Mouse (Mus musculus): ENCODE measurements around the gene Slc35d1. TPM values are rescaled to one million over a fixed set of nuclear protein-coding genes. Genes with fewer than 3 reads are reported as not detected.

Slc35d1 gene
- polyA plus RNA-seq (2016; fragmentation: Nextera tagmentation; extraction: Ambion mirVana): 10.0 and 10.6 TPM in 2 replicates

GRCm38 (mm10) chr4:103214925-103215820 is at the start of gene Slc35d1:
TSS of gene Slc35d1 (minus strand) at chr4:103215164.
- Histone ChIP-seq H3K4me3 (peak within 1 kb of the TSS; percentile 86), H3K36me3 (peaks cover 7% of the 10 kb centered on the region; the same call in 1 of the 2 replicates), H3K27me3 (replicated peaks) (no peaks in the 10 kb centered on the region), H3K4me1 (peaks cover 14% of the 10 kb centered on the region), H3K9me3 (no peaks in the 10 kb centered on the region), H3K4me2 (replicated peaks) (peak within 1 kb of the TSS; percentile 71), H3K27ac (peak within 1 kb of the TSS; percentile 97), H3K9ac (peak within 1 kb of the TSS; percentile 93)
- peak; percentile 96 for ATAC-seq (ENCODE audit: low FRiP score, low read depth)
- 3% methylated on average over 68 of the region's 70 CpGs for WGBS

DNA sequence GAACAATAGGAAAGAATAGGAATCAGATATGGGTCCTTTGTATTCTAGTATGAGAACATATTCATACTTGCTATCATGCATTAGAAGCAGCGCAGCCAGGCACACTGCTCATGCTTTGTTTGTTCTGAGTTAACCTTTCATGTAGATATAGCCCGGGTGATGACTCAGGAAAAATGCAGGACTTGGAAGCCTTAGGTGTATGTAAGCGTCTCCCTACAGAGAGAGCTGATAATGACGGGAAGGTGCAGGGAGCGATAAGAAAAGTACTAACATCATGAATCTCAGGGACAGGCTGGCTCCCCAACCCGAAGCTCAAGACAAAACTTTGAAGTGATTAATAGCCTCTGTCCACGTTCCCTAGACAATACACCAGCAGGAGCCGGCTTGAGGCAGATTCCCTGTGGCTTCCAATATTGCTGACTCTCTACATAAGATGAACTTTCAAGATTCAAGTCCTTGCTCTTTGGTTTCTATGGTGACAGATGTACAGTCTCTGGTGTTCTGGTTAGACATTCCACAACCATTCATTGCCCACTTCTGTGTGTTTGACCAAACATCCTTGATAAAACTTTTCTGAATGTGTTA is 48.9 kb upstream of the Slc35d1 start:
- no peaks in the 10 kb centered on the region for H3K9me3 ChIP-seq
- ATAC-seq (ENCODE audit: low FRiP score, low read depth): 0 out of 2 replicates have a peak, but pooled peaks have one; percentile 25
- no peak overlapping the region for H3K9ac ChIP-seq
- H3K27ac ChIP-seq: no peak overlapping the region
- no peaks in the 10 kb centered on the region for H3K36me3 ChIP-seq
- no peak overlapping the region for H3K4me2 ChIP-seq (replicated peaks)
- WGBS: 21% methylated on average over 8 of the region's 8 CpGs
- no peak overlapping the region for H3K4me3 ChIP-seq
- no peaks in the 10 kb centered on the region for H3K27me3 ChIP-seq (replicated peaks)
- no peaks in the 10 kb centered on the region; the same call in 1 of the 2 replicates for H3K4me1 ChIP-seq

DNA sequence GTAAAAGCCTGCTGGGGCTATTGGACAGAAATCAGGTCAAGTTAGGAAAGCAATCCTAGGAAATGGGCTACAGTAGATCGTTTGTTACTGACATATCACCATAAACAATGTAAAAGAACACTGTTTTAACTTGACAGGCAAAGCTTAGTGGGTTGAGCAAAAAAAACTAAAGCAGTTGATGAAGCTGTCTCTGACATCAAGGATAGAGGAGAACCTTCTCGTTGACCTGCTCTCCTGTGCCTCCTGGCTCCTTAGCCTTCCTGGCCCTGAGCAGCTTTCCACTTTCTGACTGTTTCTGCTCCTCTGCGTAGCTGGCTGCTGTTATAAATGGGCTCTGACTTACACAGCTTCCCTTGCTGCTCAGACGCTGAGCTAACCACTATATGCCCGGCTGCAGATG is 48.4 kb upstream of the Slc35d1 start:
- H3K9me3 ChIP-seq: no peaks in the 10 kb centered on the region
- H3K27ac ChIP-seq: no peak overlapping the region
- H3K4me2 ChIP-seq (replicated peaks): no peak overlapping the region
- WGBS: 48% methylated on average over 5 of the region's 5 CpGs
- no peaks in the 10 kb centered on the region for H3K27me3 ChIP-seq (replicated peaks)
- H3K36me3 ChIP-seq: no peaks in the 10 kb centered on the region
- H3K4me1 ChIP-seq: no peaks in the 10 kb centered on the region; the same call in 1 of the 2 replicates
- no peak for ATAC-seq (ENCODE audit: low FRiP score, low read depth)
- H3K4me3 ChIP-seq: no peak overlapping the region
- H3K9ac ChIP-seq: no peak overlapping the region

DNA sequence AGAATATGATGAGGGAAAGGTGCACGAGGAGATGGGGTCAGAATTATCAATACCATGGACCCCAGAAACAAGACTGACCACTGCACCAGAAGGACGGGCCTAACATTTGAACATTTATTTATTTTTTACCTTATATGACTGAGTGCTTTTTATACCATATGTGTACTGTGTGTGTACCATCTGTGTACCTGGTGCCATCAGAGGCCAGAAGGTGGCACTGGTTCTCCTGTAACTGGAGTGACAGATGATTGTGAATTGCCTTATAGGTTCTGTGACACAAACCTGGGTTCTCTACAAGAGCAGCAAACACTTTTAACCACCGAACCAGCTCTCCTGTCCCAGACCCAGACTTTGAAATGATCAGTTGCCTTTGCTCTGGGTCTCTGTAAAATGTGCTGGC is 43.9 kb upstream of the Slc35d1 start:
- H3K27ac ChIP-seq: no peak overlapping the region
- no peak overlapping the region for H3K4me3 ChIP-seq
- ATAC-seq (ENCODE audit: low FRiP score, low read depth): no peak
- H3K4me1 ChIP-seq: no peaks in the 10 kb centered on the region
- no peaks in the 10 kb centered on the region for H3K27me3 ChIP-seq (replicated peaks)
- H3K9ac ChIP-seq: no peak overlapping the region
- no peak overlapping the region for H3K4me2 ChIP-seq (replicated peaks)
- H3K9me3 ChIP-seq: no peaks in the 10 kb centered on the region
- 88% methylated on average over 3 of the region's 3 CpGs for WGBS
- H3K36me3 ChIP-seq: no peaks in the 10 kb centered on the region

DNA sequence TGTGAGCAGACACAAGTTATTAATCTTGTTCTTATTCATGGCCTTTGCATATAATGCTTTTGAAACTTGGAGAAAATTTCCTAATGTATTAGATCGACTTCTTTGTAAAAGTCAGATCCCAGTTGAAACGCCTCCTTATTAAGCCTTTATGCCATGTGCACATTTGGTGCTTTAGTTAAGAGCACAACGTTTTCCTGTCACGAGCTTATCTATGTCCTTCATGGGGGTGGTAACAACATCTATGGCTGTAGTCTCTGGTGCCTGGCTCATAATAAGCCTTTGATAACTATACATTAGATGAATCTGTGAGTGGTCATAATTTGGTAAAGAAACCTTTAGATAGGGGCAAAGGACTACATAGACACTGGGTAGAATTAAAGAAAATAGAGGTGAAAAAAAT is 38.9 kb upstream of the Slc35d1 start:
- H3K9ac ChIP-seq: no peak overlapping the region
- no peak for ATAC-seq (ENCODE audit: low FRiP score, low read depth)
- H3K4me1 ChIP-seq: no peaks in the 10 kb centered on the region
- 81% methylated on average over 4 of the region's 4 CpGs for WGBS
- H3K36me3 ChIP-seq: no peaks in the 10 kb centered on the region
- H3K4me2 ChIP-seq (replicated peaks): no peak overlapping the region
- H3K27me3 ChIP-seq (replicated peaks): no peaks in the 10 kb centered on the region
- H3K9me3 ChIP-seq: no peaks in the 10 kb centered on the region
- H3K4me3 ChIP-seq: no peak overlapping the region
- no peak overlapping the region for H3K27ac ChIP-seq

DNA sequence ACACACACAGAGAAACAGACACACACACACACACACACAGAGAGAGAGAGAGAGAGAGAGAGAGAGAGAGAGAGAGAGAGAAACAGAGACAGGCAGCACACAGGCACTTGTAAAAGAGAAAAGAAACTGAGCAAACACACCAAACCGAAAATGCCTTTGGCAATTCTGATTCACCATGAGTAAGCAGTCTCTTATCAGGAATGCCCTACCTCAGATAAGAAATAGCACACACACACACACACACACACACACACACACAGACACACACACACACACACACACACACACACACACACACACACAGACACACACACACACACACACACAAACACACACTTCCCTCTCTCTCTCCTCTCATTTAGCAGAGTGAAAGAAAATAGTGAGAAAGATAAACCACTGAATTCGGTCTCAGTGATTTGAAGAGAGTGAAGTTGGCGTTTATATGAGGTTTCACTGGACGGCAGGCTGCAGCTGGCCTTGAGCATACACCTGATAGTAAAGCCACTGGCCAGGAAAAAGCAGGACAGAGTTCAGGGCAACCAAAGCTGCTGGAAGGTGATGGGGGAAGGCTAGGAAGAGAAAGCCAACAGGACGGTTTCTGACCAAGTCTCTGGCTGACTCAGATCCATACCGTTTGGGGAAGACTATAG is 34.6 kb upstream of the Slc35d1 start:
- no peaks in the 10 kb centered on the region for H3K27me3 ChIP-seq (replicated peaks)
- H3K4me1 ChIP-seq: no peaks in the 10 kb centered on the region
- H3K4me3 ChIP-seq: no peak overlapping the region
- no peak overlapping the region for H3K9ac ChIP-seq
- no peak overlapping the region for H3K4me2 ChIP-seq (replicated peaks)
- H3K9me3 ChIP-seq: no peaks in the 10 kb centered on the region
- H3K27ac ChIP-seq: no peak overlapping the region
- H3K36me3 ChIP-seq: no peaks in the 10 kb centered on the region
- WGBS: 73% methylated on average over 6 of the region's 6 CpGs
- no peak for ATAC-seq (ENCODE audit: low FRiP score, low read depth)

- Histone ChIP-seq H3K9me3 (no peaks in the 10 kb centered on the region), H3K9ac (no peak overlapping the region), H3K4me3 (no peak overlapping the region), H3K4me1 (no peaks in the 10 kb centered on the region), H3K27me3 (replicated peaks) (no peaks in the 10 kb centered on the region), H3K27ac (no peak overlapping the region), H3K36me3 (no peaks in the 10 kb centered on the region), H3K4me2 (replicated peaks) (no peak overlapping the region)
- ATAC-seq (ENCODE audit: low FRiP score, low read depth): no peak
- WGBS: 94% methylated on average over 2 of the region's 2 CpGs
Measured at GRCm38 (mm10) chr4:103247813-103248212, 32.8 kb upstream of the Slc35d1 start.

GRCm38 (mm10) chr4:103247249-103247648 is 32.3 kb upstream of the Slc35d1 start:
- Histone ChIP-seq H3K9ac (no peak overlapping the region), H3K4me3 (no peak overlapping the region)

DNA sequence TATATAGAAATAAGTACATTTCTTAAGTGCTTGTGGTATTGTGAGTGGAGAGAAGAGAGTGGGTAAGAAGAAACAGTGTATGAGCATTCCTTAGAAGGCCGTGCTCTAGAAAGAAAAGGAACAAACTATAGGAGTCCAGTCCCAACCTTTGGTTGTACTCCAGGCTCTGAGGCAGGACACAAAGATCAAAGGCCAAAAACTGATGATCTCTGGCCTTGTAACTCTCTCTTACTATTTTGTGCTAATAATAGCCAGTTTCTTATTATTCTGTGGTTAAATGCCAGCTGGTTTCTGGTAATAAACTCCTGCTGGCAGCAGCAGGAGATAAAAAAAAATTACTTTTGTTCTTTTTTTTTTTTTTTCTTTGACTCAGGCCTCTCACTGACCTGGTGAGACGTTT is 17.2 kb upstream of the Slc35d1 start:
- Histone ChIP-seq H3K9me3 (no peaks in the 10 kb centered on the region), H3K4me1 (no peaks in the 10 kb centered on the region), H3K9ac (no peak overlapping the region), H3K4me2 (replicated peaks) (no peak overlapping the region), H3K4me3 (no peak overlapping the region), H3K27ac (no peak overlapping the region), H3K36me3 (no peaks in the 10 kb centered on the region), H3K27me3 (replicated peaks) (no peaks in the 10 kb centered on the region)
- no peak for ATAC-seq (ENCODE audit: low FRiP score, low read depth)
- 33% methylated on average over 2 of the region's 2 CpGs for WGBS

More at GRCm38 (mm10) chr4:103247249-103247648, 32.3 kb upstream of the Slc35d1 start:
- no peak overlapping the region for H3K27ac ChIP-seq
- H3K4me2 ChIP-seq (replicated peaks): no peak overlapping the region
- 87% methylated on average over 3 of the region's 3 CpGs for WGBS
- H3K27me3 ChIP-seq (replicated peaks): no peaks in the 10 kb centered on the region
- no peaks in the 10 kb centered on the region for H3K4me1 ChIP-seq
- no peak for ATAC-seq (ENCODE audit: low FRiP score, low read depth)
- no peaks in the 10 kb centered on the region for H3K9me3 ChIP-seq
- no peaks in the 10 kb centered on the region for H3K36me3 ChIP-seq

DNA sequence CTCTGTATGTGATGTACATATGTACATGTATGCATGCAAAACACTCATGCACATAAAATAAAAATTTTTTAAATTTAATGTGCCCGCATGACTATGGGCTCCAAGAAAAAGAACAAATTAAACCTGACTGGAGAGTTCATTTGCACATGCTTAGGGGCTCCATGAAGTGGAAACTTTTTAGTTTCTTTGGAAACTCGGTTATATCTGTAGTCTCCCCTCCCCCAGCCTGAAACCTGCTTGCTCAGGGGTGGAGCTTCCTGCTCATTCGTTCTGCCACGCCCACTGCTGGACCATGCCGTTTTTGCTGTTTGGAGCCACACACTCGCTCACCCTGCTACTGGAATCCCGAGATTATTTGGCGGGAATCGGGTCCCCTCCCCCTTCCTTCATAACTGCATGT is 7.9 kb upstream of the Slc35d1 start:
- no peak overlapping the region for H3K4me3 ChIP-seq
- no peak overlapping the region for H3K27ac ChIP-seq
- no peak overlapping the region for H3K4me2 ChIP-seq (replicated peaks)
- no peak for ATAC-seq (ENCODE audit: low FRiP score, low read depth)
- no peaks in the 10 kb centered on the region for H3K9me3 ChIP-seq
- H3K9ac ChIP-seq: no peak overlapping the region
- H3K27me3 ChIP-seq (replicated peaks): no peaks in the 10 kb centered on the region
- no peaks in the 10 kb centered on the region for H3K36me3 ChIP-seq
- H3K4me1 ChIP-seq: no peaks in the 10 kb centered on the region
- WGBS: 49% methylated on average over 9 of the region's 9 CpGs

- Histone ChIP-seq H3K4me1 (no peaks in the 10 kb centered on the region), H3K27ac (no peak overlapping the region)
- WGBS: 84% methylated on average over 6 of the region's 6 CpGs
Measured at GRCm38 (mm10) chr4:103221789-103222188, 6.8 kb upstream of the Slc35d1 start.

GRCm38 (mm10) chr4:103219011-103219410 is 4.0 kb upstream of the Slc35d1 start:
- H3K27ac ChIP-seq: no peak overlapping the region
- no peak overlapping the region for H3K4me2 ChIP-seq (replicated peaks)
- H3K4me1 ChIP-seq: peaks cover 5% of the 10 kb centered on the region; the same call in 1 of the 2 replicates
- no peaks in the 10 kb centered on the region for H3K36me3 ChIP-seq
- H3K9me3 ChIP-seq: no peaks in the 10 kb centered on the region
- no peak overlapping the region for H3K9ac ChIP-seq
- no peak overlapping the region for H3K4me3 ChIP-seq
- H3K27me3 ChIP-seq (replicated peaks): no peaks in the 10 kb centered on the region
- WGBS: 78% methylated on average over 5 of the region's 5 CpGs
- ATAC-seq (ENCODE audit: low FRiP score, low read depth): no peak

More at GRCm38 (mm10) chr4:103221789-103222188, 6.8 kb upstream of the Slc35d1 start:
- Histone ChIP-seq H3K9ac (no peak overlapping the region), H3K9me3 (no peaks in the 10 kb centered on the region), H3K4me3 (no peak overlapping the region), H3K27me3 (replicated peaks) (no peaks in the 10 kb centered on the region), H3K4me2 (replicated peaks) (no peak overlapping the region), H3K36me3 (no peaks in the 10 kb centered on the region)
- no peak for ATAC-seq (ENCODE audit: low FRiP score, low read depth)

Data from neural tube, embryonic 12.5 days (tissue).